Mouse (Mus musculus) forebrain, embryonic 15.5 days (tissue): Measurements from ENCODE around the gene Necab2. TPM values are rescaled to one million over a fixed set of nuclear protein-coding genes. Genes with fewer than 3 reads are reported as not detected.
A peak's percentile ranks its signal among the peaks of the same experiment; 100 is the strongest.

Experiments
- ATAC-seq: fragments of 200-750 bp; cut with Nextera tagmentation; replicated peaks from 2 replicates; pipeline ENCODE4 v1.8.0; 2017; ENCODE audit warnings: mild to moderate bottlenecking, moderate TSS enrichment, moderate library complexity
- H3K27ac ChIP-seq: fragments of 300-500 bp; sonication (generic); replicated peaks from 2 replicates; pipeline ENCODE4 v1.5.1; 2015; ENCODE audit warnings: mild to moderate bottlenecking, inconsistent platforms
- H3K27me3 ChIP-seq: fragments of 300-500 bp; sonication (generic); 2 replicates; pipeline ENCODE4 v1.6.1; 2015; ENCODE audit warnings: inconsistent platforms
- H3K36me3 ChIP-seq: fragments of 300-500 bp; sonication (generic); 2 replicates; pipeline ENCODE4 v1.6.1; 2015; ENCODE audit warnings: mild to moderate bottlenecking, inconsistent platforms
- H3K4me1 ChIP-seq: fragments of 300-500 bp; sonication (generic); 2 replicates; pipeline ENCODE4 v1.6.1; 2015; ENCODE audit warnings: inconsistent platforms
- H3K4me2 ChIP-seq: fragments of 300-500 bp; sonication (generic); replicated peaks from 2 replicates; pipeline ENCODE4 v1.6.1; 2015; ENCODE audit warnings: mild to moderate bottlenecking, inconsistent platforms
- H3K4me3 ChIP-seq: fragments of 300-500 bp; sonication (generic); 2 replicates; pipeline ENCODE4 v1.5.1; 2015; ENCODE audit warnings: mild to moderate bottlenecking, inconsistent platforms
- H3K9ac ChIP-seq: fragments of 300-500 bp; sonication (generic); replicated peaks from 2 replicates; pipeline ENCODE4 v1.6.1; 2015; ENCODE audit warnings: mild to moderate bottlenecking, inconsistent platforms
- H3K9me3 ChIP-seq: fragments of 300-500 bp; sonication (generic); 2 replicates; pipeline ENCODE4 v1.6.1; 2016; ENCODE audit warnings: inconsistent platforms
- WGBS: fragments of 180-500 bp; shearing (Covaris S2); methylation state at CpG from one replicate; pipeline ENCODE4 v1.1.7; 2015; ENCODE audit warnings: mixed read lengths; 5-methylcytosine and 5-hydroxymethylcytosine counted together
- polyA plus RNA-seq: library from polyadenylated mRNA; unstranded; fragments of >200 nt; fragmentation: Nextera tagmentation; extraction: Ambion mirVana; gene quantifications from 2 replicates; pipeline ENCODE4 v1.2.1, GENCODE M21; 2015

Necab2 gene
- 15.7 and 17.9 TPM in 2 replicates for polyA plus RNA-seq

DNA sequence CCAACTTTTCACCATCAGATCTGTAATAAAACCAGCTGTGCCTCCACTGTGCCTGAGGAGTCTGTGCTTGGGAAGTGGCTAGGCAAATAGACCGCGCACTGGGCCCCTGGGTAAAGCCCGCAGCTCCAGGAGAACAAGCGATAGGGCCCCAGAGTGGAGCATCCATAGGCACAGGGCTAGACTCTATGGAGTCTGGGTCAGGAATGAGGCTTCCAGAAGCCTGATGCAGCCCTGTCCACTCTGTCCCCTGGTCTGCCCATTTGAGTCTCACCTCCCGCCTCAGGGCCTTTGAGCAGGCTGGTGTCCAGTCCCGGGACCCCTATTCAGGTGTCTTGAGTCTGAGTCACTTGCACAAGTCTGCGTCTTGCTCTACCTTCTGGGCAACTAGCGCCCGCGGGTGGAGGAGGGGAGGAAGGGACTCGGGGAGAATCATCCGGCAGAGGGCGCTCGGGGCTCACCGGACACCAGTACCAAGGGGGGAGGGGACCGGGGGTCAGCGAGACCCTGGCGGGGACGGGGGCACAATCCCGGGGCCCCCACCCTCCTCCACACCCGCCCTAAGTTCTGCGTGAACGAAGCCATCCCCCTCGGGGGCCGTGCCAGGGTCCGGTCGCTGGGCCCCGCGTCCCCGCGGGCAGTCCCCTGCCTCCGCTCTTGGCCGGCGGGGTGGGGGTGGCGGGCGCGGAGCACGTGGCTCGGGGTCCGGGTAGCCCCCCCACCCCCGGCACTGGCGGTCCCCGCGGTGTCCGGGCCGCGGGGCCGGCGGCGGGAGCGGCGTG, at the start of gene Necab2:
Gene Necab2, plus strand, starts transcription at position 509 of the 779 bp plus-strand sequence.
- no peaks in the 10 kb centered on the region for H3K9me3 ChIP-seq
- WGBS: 2% methylated on average over 34 of the region's 52 CpGs
- H3K4me2 ChIP-seq: peak within 1 kb of the TSS; percentile 96
- H3K4me3 ChIP-seq: peak within 1 kb of the TSS; percentile 70
- peaks cover 11% of the 10 kb centered on the region; the same call in 1 of the 2 replicates for H3K27me3 ChIP-seq
- peak within 1 kb of the TSS; percentile 70 for H3K9ac ChIP-seq
- no peak within 1 kb of the TSS for H3K27ac ChIP-seq
- H3K4me1 ChIP-seq: peaks cover 14% of the 10 kb centered on the region
- peak; percentile 64 for ATAC-seq
- no peaks in the 10 kb centered on the region for H3K36me3 ChIP-seq

DNA sequence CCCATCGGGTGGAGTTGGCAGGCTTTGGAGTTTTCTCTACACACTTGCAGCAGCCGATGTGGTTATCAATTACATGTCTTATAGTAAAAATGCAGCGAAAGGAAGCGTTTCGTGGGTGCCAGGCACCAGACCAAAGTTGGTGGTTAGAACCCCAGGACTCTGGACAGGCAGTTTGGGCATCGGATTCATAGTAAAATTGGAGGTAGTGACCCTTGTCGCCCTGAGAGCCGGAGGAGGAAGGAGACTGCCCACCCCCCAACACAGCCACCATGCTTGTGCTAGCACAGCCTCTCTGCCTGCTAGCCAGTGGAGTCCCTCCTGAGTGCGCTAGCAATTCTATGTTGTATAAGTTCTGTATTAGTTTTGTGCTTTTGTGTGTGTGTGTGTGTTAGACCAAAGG, 48.0 kb upstream of the Necab2 start:
- peaks cover 3% of the 10 kb centered on the region; the same call in 1 of the 2 replicates for H3K36me3 ChIP-seq

DNA sequence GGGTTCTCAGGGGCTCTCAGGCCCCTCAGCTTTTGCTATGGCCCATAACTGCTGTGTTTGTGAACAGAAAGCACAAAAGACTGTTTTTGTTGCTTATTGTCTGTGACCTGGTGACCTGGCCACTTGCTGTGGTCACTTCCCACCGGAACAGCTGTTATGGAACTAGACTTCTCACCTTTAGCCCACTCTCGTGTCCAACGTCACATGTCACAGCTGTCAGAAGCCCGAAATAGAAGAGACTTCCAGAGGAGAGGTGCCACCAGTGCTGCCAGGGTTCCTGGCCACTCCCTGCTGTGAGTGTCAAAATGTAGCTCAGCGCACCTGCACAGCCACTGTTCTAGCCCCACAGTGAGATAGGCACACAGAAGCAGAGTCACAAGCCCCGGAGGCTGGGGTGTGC, 47.3 kb upstream of the Necab2 start:
- Histone ChIP-seq H3K4me2 (no peak overlapping the region), H3K27ac (no peak overlapping the region), H3K9ac (no peak overlapping the region), H3K4me1 (peaks cover 13% of the 10 kb centered on the region), H3K4me3 (no peak overlapping the region), H3K36me3 (peaks cover 3% of the 10 kb centered on the region; the same call in 1 of the 2 replicates), H3K9me3 (no peaks in the 10 kb centered on the region), H3K27me3 (no peaks in the 10 kb centered on the region)
- ATAC-seq: no peak
- 83% methylated on average over 6 of the region's 6 CpGs for WGBS

More for the DNA sequence above, 48.0 kb upstream of the Necab2 start:
- no peak for ATAC-seq
- H3K4me2 ChIP-seq: no peak overlapping the region
- H3K27ac ChIP-seq: no peak overlapping the region
- no peaks in the 10 kb centered on the region for H3K27me3 ChIP-seq
- 87% methylated on average over 9 of the region's 9 CpGs for WGBS
- no peak overlapping the region for H3K4me3 ChIP-seq
- H3K9ac ChIP-seq: no peak overlapping the region
- no peaks in the 10 kb centered on the region for H3K9me3 ChIP-seq
- peaks cover 16% of the 10 kb centered on the region for H3K4me1 ChIP-seq

DNA sequence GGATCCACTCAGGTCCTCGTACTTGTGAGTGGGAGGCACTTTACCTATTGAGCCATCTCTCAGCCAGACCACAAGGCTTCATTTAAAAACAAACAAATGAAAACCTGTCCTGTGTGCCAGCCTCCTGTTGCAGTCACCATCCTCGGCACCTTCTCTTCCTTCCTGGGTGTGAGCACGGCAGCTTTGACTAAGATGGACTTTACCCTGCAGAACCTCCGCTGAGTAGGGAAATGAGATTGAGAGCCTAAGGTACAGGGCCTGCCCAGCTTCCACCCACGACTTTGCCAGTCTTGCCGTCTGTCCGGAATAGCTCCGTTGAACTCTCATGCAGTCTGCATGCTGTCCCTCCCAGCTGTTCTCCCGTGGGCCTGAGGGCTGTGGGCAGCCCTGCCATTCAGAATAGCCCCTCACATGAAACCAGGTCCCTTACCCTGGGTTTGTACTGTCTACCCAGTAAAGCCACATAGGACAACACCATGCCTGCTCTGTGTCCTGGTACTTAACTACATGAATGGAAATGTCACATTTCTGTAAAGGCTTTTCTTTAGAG, 46.3 kb upstream of the Necab2 start:
- no peaks in the 10 kb centered on the region for H3K27me3 ChIP-seq
- H3K9me3 ChIP-seq: no peaks in the 10 kb centered on the region
- H3K36me3 ChIP-seq: peaks cover 13% of the 10 kb centered on the region; the same call in 1 of the 2 replicates
- 87% methylated on average over 9 of the region's 9 CpGs for WGBS
- H3K4me1 ChIP-seq: peaks cover 10% of the 10 kb centered on the region
- no peak for ATAC-seq
- no peak overlapping the region for H3K4me3 ChIP-seq
- H3K27ac ChIP-seq: no peak overlapping the region
- no peak overlapping the region for H3K9ac ChIP-seq
- no peak overlapping the region for H3K4me2 ChIP-seq

GRCm38 (mm10) chr8:119400904-119401303, 45.6 kb upstream of the Necab2 start:
- H3K4me3 ChIP-seq: no peak overlapping the region
- H3K4me1 ChIP-seq: peaks cover 3% of the 10 kb centered on the region
- no peak overlapping the region for H3K9ac ChIP-seq
- no peak overlapping the region for H3K4me2 ChIP-seq
- peaks cover 14% of the 10 kb centered on the region; the same call in 1 of the 2 replicates for H3K36me3 ChIP-seq
- no peak for ATAC-seq
- H3K27me3 ChIP-seq: no peaks in the 10 kb centered on the region
- 89% methylated on average over 3 of the region's 3 CpGs for WGBS
- no peak overlapping the region for H3K27ac ChIP-seq
- no peaks in the 10 kb centered on the region for H3K9me3 ChIP-seq

- peaks cover 35% of the 10 kb centered on the region for H3K36me3 ChIP-seq
- H3K27me3 ChIP-seq: no peaks in the 10 kb centered on the region
- no peak overlapping the region for H3K4me3 ChIP-seq
- no peaks in the 10 kb centered on the region for H3K4me1 ChIP-seq
- WGBS: 78% methylated on average over 10 of the region's 10 CpGs
- no peak overlapping the region for H3K27ac ChIP-seq
- no peak for ATAC-seq
- no peak overlapping the region for H3K4me2 ChIP-seq
- no peak overlapping the region for H3K9ac ChIP-seq
- H3K9me3 ChIP-seq: no peaks in the 10 kb centered on the region
These were observed 42.6 kb upstream of the Necab2 start for GRCm38 (mm10) chr8:119403912-119404311.

DNA sequence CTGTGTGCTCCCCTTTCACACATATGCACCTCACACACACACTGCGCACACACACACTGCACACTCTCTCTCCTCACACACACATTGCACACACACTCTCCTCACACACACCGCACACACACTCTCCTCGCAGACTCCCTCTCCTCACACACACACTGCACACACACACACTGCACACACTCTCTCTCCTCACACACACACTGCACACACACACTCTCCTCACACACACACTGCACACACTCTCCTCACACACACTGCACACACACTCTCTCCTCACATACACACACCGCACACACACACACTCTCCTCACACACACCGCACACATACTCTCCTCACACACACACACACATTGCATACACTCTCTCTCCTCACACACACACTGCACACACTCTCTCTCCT, 41.9 kb upstream of the Necab2 start:
- 94% methylated on average over 5 of the region's 5 CpGs for WGBS
- H3K4me2 ChIP-seq: no peak overlapping the region
- H3K4me1 ChIP-seq: no peaks in the 10 kb centered on the region
- no peak overlapping the region for H3K27ac ChIP-seq
- H3K36me3 ChIP-seq: peaks cover 39% of the 10 kb centered on the region
- H3K4me3 ChIP-seq: no peak overlapping the region
- H3K9ac ChIP-seq: no peak overlapping the region
- H3K27me3 ChIP-seq: no peaks in the 10 kb centered on the region
- H3K9me3 ChIP-seq: no peaks in the 10 kb centered on the region
- ATAC-seq: no peak

- Histone ChIP-seq H3K9me3 (no peaks in the 10 kb centered on the region), H3K36me3 (peaks cover 54% of the 10 kb centered on the region), H3K4me3 (no peak overlapping the region), H3K27ac (no peak overlapping the region), H3K27me3 (no peaks in the 10 kb centered on the region), H3K9ac (no peak overlapping the region), H3K4me2 (no peak overlapping the region), H3K4me1 (peaks cover 4% of the 10 kb centered on the region)
- 91% methylated on average over 8 of the region's 8 CpGs for WGBS
- ATAC-seq: no peak
These were observed 38.2 kb upstream of the Necab2 start for GRCm38 (mm10) chr8:119408311-119408710.

DNA sequence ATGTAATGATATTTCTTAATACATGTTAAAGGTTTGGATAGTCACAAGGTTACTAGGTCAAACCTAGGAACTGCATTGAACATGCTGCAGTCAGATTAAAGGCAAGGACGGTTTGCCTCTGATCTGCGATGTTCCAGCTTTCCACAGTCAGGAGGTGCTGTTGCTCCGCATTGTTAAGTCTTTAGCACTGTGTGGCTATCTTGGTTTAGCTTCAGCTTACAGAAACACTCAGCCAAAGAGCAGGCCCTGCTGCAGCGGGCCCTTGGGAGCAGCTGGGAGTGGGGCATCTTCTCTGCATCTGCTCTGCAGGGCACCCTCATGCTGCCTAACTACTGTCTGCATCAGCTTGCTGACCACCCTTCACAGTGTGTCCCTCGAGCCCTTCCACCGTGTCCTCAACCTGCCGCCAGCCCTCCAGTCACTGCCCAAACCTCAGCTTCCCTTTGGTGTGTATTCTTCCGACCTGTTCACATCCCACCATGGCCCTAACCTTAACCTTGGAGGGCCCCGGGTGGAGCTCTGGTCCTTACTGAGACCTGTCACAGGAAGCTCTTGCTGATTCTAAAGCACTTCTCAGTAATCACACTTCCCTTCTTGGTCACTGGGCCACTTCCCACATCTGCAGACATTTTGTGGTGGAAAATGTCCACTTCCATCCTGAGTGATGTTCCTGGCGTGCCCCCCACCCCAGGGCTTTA, 34.3 kb upstream of the Necab2 start:
- Histone ChIP-seq H3K4me3 (no peak overlapping the region), H3K36me3 (peaks cover 35% of the 10 kb centered on the region), H3K4me2 (no peak overlapping the region), H3K27me3 (no peaks in the 10 kb centered on the region), H3K9ac (no peak overlapping the region), H3K9me3 (no peaks in the 10 kb centered on the region), H3K4me1 (peaks cover 4% of the 10 kb centered on the region), H3K27ac (no peak overlapping the region)
- WGBS: 56% methylated on average over 10 of the region's 10 CpGs
- peak; percentile 36 for ATAC-seq

GRCm38 (mm10) chr8:119412735-119413498, 33.6 kb upstream of the Necab2 start:
- WGBS: 12% methylated on average over 18 of the region's 18 CpGs
- peaks cover 4% of the 10 kb centered on the region for H3K4me1 ChIP-seq
- no peaks in the 10 kb centered on the region for H3K27me3 ChIP-seq
- no peak overlapping the region for H3K27ac ChIP-seq
- ATAC-seq: peak; percentile 76
- H3K9me3 ChIP-seq: no peaks in the 10 kb centered on the region
- H3K4me2 ChIP-seq: peak overlapping the region; percentile 45
- no peak overlapping the region for H3K4me3 ChIP-seq
- H3K9ac ChIP-seq: peak overlapping the region; percentile 49
- H3K36me3 ChIP-seq: peaks cover 31% of the 10 kb centered on the region

DNA sequence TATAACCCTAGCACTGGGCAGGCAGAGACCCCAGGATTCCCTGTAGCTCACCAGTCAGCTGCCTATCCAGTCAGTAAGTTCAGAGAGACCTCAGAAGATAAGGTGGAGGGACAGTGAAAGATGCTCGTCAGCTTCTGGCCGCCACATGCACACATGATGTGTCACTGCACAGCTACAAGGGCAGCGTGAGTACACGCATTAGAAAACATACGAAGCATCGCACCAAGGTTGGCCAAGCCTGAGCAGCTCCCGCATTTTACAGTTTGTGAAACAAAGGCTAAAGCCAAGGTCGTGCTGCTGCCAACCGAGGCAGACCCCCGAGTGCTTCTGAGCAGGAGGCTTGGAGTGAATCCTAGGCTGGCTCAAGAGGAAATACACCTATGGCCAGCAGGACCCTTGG, 32.9 kb upstream of the Necab2 start:
- no peaks in the 10 kb centered on the region for H3K27me3 ChIP-seq
- H3K4me2 ChIP-seq: no peak overlapping the region
- H3K9ac ChIP-seq: no peak overlapping the region
- no peaks in the 10 kb centered on the region for H3K9me3 ChIP-seq
- 84% methylated on average over 10 of the region's 10 CpGs for WGBS
- ATAC-seq: no peak
- H3K4me1 ChIP-seq: peaks cover 4% of the 10 kb centered on the region
- peaks cover 24% of the 10 kb centered on the region for H3K36me3 ChIP-seq
- H3K27ac ChIP-seq: no peak overlapping the region
- no peak overlapping the region for H3K4me3 ChIP-seq
